Mouse (Mus musculus): Measurements from ENCODE around the gene Gstt2. TPM values are rescaled to one million over a fixed set of nuclear protein-coding genes. Genes with fewer than 3 reads are reported as not detected.
"Not testable (repeated sequence)": the region's sequence is repeated elsewhere in the genome, so short reads cannot be mapped to it uniquely, and the experiment has no call there.

Gene Gstt2
- polyA plus RNA-seq, 1 experiment from 2014 or later, result 10.8 TPM

- Histone ChIP-seq H3K36me3 (ENCODE audit: inconsistent target) (no peaks in the 10 kb centered on the region), H3K4me3 (ENCODE audit: inconsistent target) (no peak overlapping the region), H3K79me2 (ENCODE audit: inconsistent target) (no peaks in the 10 kb centered on the region), H3K27ac (no peak overlapping the region)
- WGBS (ENCODE audit: missing documents), result 90% methylated on average over 6 of the region's 6 CpGs
Observed at GRCm38 (mm10) chr10:75845306-75845930, 8.2 kb upstream of the Gstt2 start.

- no peak overlapping the region for H3K4me3 ChIP-seq (ENCODE audit: inconsistent target)
- no peaks in the 10 kb centered on the region for H3K36me3 ChIP-seq (ENCODE audit: inconsistent target)
- H3K27ac ChIP-seq, result no peak overlapping the region
- no peaks in the 10 kb centered on the region for H3K79me2 ChIP-seq (ENCODE audit: inconsistent target)
- WGBS (ENCODE audit: missing documents), result 75% methylated on average over 1 of the region's 1 CpGs
Observed at GRCm38 (mm10) chr10:75844800-75845199, 7.6 kb upstream of the Gstt2 start.

GRCm38 (mm10) chr10:75843898-75844297 is 6.7 kb upstream of the Gstt2 start:
- not testable (repeated sequence) for H3K27ac ChIP-seq; H3K79me2 ChIP-seq (ENCODE audit: inconsistent target); H3K36me3 ChIP-seq (ENCODE audit: inconsistent target); H3K4me3 ChIP-seq (ENCODE audit: inconsistent target)
- WGBS (ENCODE audit: missing documents), result 88% methylated on average over 5 of the region's 6 CpGs

- H3K27ac ChIP-seq, result no peak overlapping the region
- H3K36me3 ChIP-seq (ENCODE audit: inconsistent target), result no peaks in the 10 kb centered on the region
- no peaks in the 10 kb centered on the region for H3K79me2 ChIP-seq (ENCODE audit: inconsistent target)
- H3K4me3 ChIP-seq (ENCODE audit: inconsistent target), result no peak overlapping the region
- 91% methylated on average over 10 of the region's 10 CpGs for WGBS (ENCODE audit: missing documents)
Observed at GRCm38 (mm10) chr10:75839092-75839491, 1.9 kb upstream of the Gstt2 start.

- no peaks in the 10 kb centered on the region for H3K79me2 ChIP-seq (ENCODE audit: inconsistent target)
- peak overlapping the region; percentile 77 for H3K4me3 ChIP-seq (ENCODE audit: inconsistent target)
- no peaks in the 10 kb centered on the region for H3K36me3 ChIP-seq (ENCODE audit: inconsistent target)
- WGBS (ENCODE audit: missing documents), result 8% methylated on average over 6 of the region's 10 CpGs
- H3K27ac ChIP-seq, result peak overlapping the region; percentile 85
Observed at GRCm38 (mm10) chr10:75835761-75836531, 1.3 kb downstream of the Gstt2 start.

GRCm38 (mm10) chr10:75835307-75835706 is 1.9 kb downstream of the Gstt2 start:
- H3K27ac ChIP-seq, result peak overlapping the region; percentile 85
- WGBS (ENCODE audit: missing documents), result 0% methylated on average over 10 of the region's 10 CpGs
- peak overlapping the region; percentile 77 for H3K4me3 ChIP-seq (ENCODE audit: inconsistent target)
- no peaks in the 10 kb centered on the region for H3K79me2 ChIP-seq (ENCODE audit: inconsistent target)
- H3K36me3 ChIP-seq (ENCODE audit: inconsistent target), result no peaks in the 10 kb centered on the region

- H3K27ac ChIP-seq, result peak overlapping the region; percentile 85
- WGBS (ENCODE audit: missing documents), result 7% methylated on average over 9 of the region's 9 CpGs
- H3K79me2 ChIP-seq (ENCODE audit: inconsistent target), result no peaks in the 10 kb centered on the region
- H3K4me3 ChIP-seq (ENCODE audit: inconsistent target), result peak overlapping the region; percentile 77
- no peaks in the 10 kb centered on the region for H3K36me3 ChIP-seq (ENCODE audit: inconsistent target)
Observed at GRCm38 (mm10) chr10:75834721-75835120, 2.5 kb downstream of the Gstt2 start.

GRCm38 (mm10) chr10:75834250-75834649 is 3.0 kb downstream of the Gstt2 start:
- H3K79me2 ChIP-seq (ENCODE audit: inconsistent target), result no peaks in the 10 kb centered on the region
- 6% methylated on average over 21 of the region's 21 CpGs for WGBS (ENCODE audit: missing documents)
- H3K27ac ChIP-seq, result peak overlapping the region; percentile 85
- H3K36me3 ChIP-seq (ENCODE audit: inconsistent target), result no peaks in the 10 kb centered on the region
- peak overlapping the region; percentile 77 for H3K4me3 ChIP-seq (ENCODE audit: inconsistent target)

- 26% methylated on average over 21 of the region's 21 CpGs for WGBS (ENCODE audit: missing documents)
- Histone ChIP-seq H3K4me3 (ENCODE audit: inconsistent target) (peak overlapping the region; percentile 77), H3K36me3 (ENCODE audit: inconsistent target) (no peaks in the 10 kb centered on the region), H3K79me2 (ENCODE audit: inconsistent target) (no peaks in the 10 kb centered on the region), H3K27ac (no peak overlapping the region)
Observed at GRCm38 (mm10) chr10:75833456-75834080, 3.7 kb downstream of the Gstt2 start.

- 62% methylated on average over 13 of the region's 13 CpGs for WGBS (ENCODE audit: missing documents)
- no peak overlapping the region for H3K27ac ChIP-seq
- H3K4me3 ChIP-seq (ENCODE audit: inconsistent target), result no peak overlapping the region
- no peaks in the 10 kb centered on the region for H3K36me3 ChIP-seq (ENCODE audit: inconsistent target)
- H3K79me2 ChIP-seq (ENCODE audit: inconsistent target), result no peaks in the 10 kb centered on the region
Observed at GRCm38 (mm10) chr10:75832272-75832895, 4.8 kb downstream of the Gstt2 start.

- H3K27ac ChIP-seq, result no peak overlapping the region
- H3K79me2 ChIP-seq (ENCODE audit: inconsistent target), result no peaks in the 10 kb centered on the region
- WGBS (ENCODE audit: missing documents), result 83% methylated on average over 2 of the region's 2 CpGs
- H3K4me3 ChIP-seq (ENCODE audit: inconsistent target), result no peak overlapping the region
- H3K36me3 ChIP-seq (ENCODE audit: inconsistent target), result no peaks in the 10 kb centered on the region
Observed at GRCm38 (mm10) chr10:75830275-75830670, 7.0 kb downstream of the Gstt2 start.

GRCm38 (mm10) chr10:75829529-75830274 is 7.5 kb downstream of the Gstt2 start:
- WGBS (ENCODE audit: missing documents), result 77% methylated on average over 2 of the region's 2 CpGs
- Histone ChIP-seq H3K4me3 (ENCODE audit: inconsistent target) (no peak overlapping the region), H3K36me3 (ENCODE audit: inconsistent target) (no peaks in the 10 kb centered on the region), H3K27ac (no peak overlapping the region), H3K79me2 (ENCODE audit: inconsistent target) (no peaks in the 10 kb centered on the region)

GRCm38 (mm10) chr10:75828500-75828931 is 8.7 kb downstream of the Gstt2 start:
- H3K36me3 ChIP-seq (ENCODE audit: inconsistent target), result no peaks in the 10 kb centered on the region
- no peak overlapping the region for H3K4me3 ChIP-seq (ENCODE audit: inconsistent target)
- no peak overlapping the region for H3K27ac ChIP-seq

GRCm38 (mm10) chr10:75827668-75828360 is 9.4 kb downstream of the Gstt2 start:
- Histone ChIP-seq H3K36me3 (ENCODE audit: inconsistent target) (no peaks in the 10 kb centered on the region), H3K27ac (no peak overlapping the region), H3K79me2 (ENCODE audit: inconsistent target) (no peaks in the 10 kb centered on the region), H3K4me3 (ENCODE audit: inconsistent target) (no peak overlapping the region)
- WGBS (ENCODE audit: missing documents), result 94% methylated on average over 4 of the region's 4 CpGs

More at GRCm38 (mm10) chr10:75828500-75828931, 8.7 kb downstream of the Gstt2 start:
- no peaks in the 10 kb centered on the region for H3K79me2 ChIP-seq (ENCODE audit: inconsistent target)
